Mouse (Mus musculus): ENCODE measurements at regions not wholly inside any gene's neighbourhood (a gene's known extent, or its start where the extent isn't known, plus 50 kb on each side); places are given as distances from the start of the nearest gene placed in this dataset.

DNA sequence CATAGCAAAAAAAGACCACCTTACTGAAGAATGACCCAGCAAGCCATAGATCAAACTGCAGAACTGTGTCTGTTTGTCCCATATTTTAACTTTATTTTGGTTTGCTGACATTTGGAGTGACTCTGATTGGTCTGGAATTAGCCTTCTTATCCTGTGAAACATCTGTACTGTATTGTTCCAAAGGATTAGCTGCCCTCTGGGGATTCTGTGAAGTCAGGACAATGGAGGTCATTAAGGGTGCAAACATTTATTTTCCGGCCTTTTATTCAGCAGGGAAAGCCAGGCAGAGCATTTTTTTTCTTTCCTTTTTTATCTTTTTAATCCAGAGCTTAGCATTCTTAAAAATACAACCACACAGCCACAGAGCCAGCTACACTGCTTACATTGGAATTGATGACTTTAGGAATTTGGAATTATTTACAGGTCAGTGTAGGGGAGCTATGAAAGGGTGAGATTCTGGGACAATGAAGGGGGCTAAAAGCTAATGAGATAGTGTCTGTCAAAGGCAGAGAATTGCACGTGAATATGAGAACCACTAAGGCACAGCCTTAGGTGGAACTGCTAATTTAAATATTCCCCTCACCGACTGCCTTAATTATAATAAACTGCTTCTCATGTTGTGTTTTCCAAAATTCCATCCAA is 1267.6 kb upstream of the Flrt2 start:
- no peak for DNase-seq (ENCODE audit: low spot score in 2 of 2)
- no peak overlapping the region for H3K4me3 ChIP-seq
- no peak for TF ChIP-seq CTCF (conservative IDR thresholded peaks at IDR 0.05)

GRCm38 (mm10) chr12:94449517-94449916 is 1242.5 kb upstream of the Flrt2 start:
- no peak overlapping the region for H3K4me3 ChIP-seq
- no peak for DNase-seq (ENCODE audit: low spot score in 2 of 2)
- no peak overlapping the region for H3K27ac ChIP-seq
- no peak for TF ChIP-seq CTCF (conservative IDR thresholded peaks at IDR 0.05)

More for the DNA sequence above, 1267.6 kb upstream of the Flrt2 start:
- no peak overlapping the region for H3K27ac ChIP-seq

GRCm38 (mm10) chr12:94468027-94468426 is 1224.0 kb upstream of the Flrt2 start:
- DNase-seq (ENCODE audit: low spot score in 2 of 2): no peak
- no peak overlapping the region for H3K4me3 ChIP-seq
- no peak overlapping the region for H3K27ac ChIP-seq
- TF ChIP-seq CTCF (conservative IDR thresholded peaks at IDR 0.05): no peak

- DNase-seq (ENCODE audit: low spot score in 2 of 2): no peak
- Histone ChIP-seq H3K27ac (no peak overlapping the region), H3K4me3 (no peak overlapping the region)
- no peak for TF ChIP-seq CTCF (conservative IDR thresholded peaks at IDR 0.05)
Observed at GRCm38 (mm10) chr12:94468609-94469008, 1223.4 kb upstream of the Flrt2 start.

GRCm38 (mm10) chr12:94469850-94470249 is 1222.2 kb upstream of the Flrt2 start:
- DNase-seq (ENCODE audit: low spot score in 2 of 2): no peak
- TF ChIP-seq CTCF (conservative IDR thresholded peaks at IDR 0.05): no peak
- no peak overlapping the region for H3K27ac ChIP-seq
- H3K4me3 ChIP-seq: no peak overlapping the region

DNA sequence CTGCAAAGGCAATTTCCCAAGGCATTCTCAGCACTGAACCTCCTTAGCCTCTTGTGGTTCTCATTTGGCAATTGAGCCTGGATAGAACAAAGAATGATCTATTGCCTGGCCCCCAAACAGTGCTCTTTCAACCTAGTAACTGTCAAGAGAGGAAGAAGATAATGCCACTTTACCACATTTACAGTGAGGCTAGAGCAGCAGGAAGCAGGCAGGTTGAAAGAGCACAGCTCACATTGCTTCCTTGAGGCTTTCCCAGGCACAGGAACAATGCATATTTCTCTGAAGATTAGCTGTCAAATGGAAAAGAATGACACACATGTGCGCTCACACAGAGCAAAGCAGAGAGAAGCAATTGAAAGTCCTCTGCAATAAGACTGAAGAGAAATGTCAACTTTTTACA is 1221.0 kb upstream of the Flrt2 start:
- H3K4me3 ChIP-seq: no peak overlapping the region
- TF ChIP-seq CTCF (conservative IDR thresholded peaks at IDR 0.05): no peak
- H3K27ac ChIP-seq: no peak overlapping the region
- no peak for DNase-seq (ENCODE audit: low spot score in 2 of 2)

DNA sequence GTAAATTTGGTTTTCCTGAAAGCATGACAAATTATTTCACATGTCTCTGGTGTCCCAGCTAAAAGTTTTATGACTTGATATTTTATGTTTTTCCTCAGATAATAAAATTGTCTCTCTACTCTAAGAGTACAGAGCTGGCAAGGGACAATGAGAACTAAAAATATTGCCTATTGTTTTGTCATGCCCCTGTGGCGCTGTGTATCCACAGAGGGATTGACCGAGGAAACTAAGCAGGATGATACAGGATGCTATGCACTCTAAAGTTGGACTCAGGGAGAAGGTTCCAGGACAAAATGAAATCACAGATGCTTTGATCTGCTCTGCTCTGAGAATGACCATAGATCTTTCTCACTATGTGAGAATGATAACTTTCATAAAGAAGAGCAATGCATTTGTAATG is 1203.3 kb upstream of the Flrt2 start:
- no peak for DNase-seq (ENCODE audit: low spot score in 2 of 2)
- H3K27ac ChIP-seq: no peak overlapping the region
- TF ChIP-seq CTCF (conservative IDR thresholded peaks at IDR 0.05): no peak
- no peak overlapping the region for H3K4me3 ChIP-seq

DNA sequence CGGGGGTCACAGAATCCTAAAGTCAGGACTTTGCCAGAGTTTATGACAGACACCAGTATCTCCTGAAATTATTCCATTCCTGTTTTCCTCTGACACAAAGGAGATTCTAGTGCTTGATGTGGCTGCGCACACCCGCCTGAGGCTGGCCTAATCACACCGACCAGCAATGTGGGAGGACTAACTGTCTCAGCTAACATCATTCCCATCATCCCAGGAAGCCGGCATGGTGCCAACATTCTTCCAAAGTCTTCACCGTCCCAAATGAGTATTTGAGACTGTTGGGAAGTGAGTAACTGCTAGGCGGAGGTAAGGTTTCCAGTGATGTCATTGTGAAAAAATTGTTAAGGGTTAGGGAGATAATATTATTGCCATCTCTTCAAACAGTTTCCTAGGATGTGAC is 1183.9 kb upstream of the Flrt2 start:
- Histone ChIP-seq H3K27ac (no peak overlapping the region), H3K4me3 (no peak overlapping the region)
- TF ChIP-seq CTCF (conservative IDR thresholded peaks at IDR 0.05): no peak
- DNase-seq (ENCODE audit: low spot score in 2 of 2): no peak

DNA sequence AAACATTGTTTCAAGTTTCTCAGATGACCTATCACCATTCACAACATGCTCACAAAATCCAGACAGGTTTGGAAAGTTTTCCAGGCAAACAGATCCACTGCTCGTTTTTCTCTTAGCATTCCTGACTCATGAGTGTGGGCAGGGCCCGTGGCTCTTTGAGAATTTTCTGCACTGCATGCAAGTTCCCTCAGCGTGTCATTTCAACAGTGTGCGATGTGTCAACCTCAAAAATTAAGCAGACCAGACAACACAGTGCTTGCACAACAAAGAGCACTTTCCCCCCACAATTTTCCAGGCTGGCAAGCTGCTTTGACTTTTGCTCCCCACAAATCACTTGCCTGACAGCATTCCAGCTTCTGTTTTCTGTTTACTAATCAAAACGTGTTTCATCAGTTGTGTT is 1182.2 kb upstream of the Flrt2 start:
- no peak overlapping the region for H3K27ac ChIP-seq
- peak in 1 of 2 experiments; percentile 9 for DNase-seq (ENCODE audit: low spot score in 2 of 2)
- no peak for TF ChIP-seq CTCF (conservative IDR thresholded peaks at IDR 0.05)

DNA sequence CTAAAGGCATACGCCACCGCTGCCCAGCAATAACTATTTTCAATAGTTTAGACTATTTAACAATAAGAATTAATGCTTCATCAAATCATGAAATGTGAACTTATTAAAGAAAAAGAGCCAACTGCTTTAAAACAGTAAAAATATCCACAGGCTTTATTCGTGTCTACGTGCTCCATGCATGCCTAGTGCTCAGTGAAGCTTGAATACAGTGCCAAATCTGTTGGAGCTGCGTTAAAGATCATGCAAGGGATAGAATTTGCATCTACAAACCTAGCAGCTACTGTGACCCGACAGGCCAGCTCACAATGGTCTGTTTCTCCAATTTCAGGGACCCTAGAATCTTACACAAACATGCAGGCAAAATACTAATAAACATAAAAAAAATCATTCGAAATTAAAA is 1147.3 kb upstream of the Flrt2 start:
- H3K4me3 ChIP-seq: no peak overlapping the region
- TF ChIP-seq CTCF (conservative IDR thresholded peaks at IDR 0.05): no peak
- H3K27ac ChIP-seq: no peak overlapping the region
- DNase-seq (ENCODE audit: low spot score in 2 of 2): no peak

More for the DNA sequence above, 1182.2 kb upstream of the Flrt2 start:
- H3K4me3 ChIP-seq: no peak overlapping the region

- DNase-seq (ENCODE audit: low spot score in 2 of 2): no peak
- TF ChIP-seq CTCF (conservative IDR thresholded peaks at IDR 0.05): no peak
- no peak overlapping the region for H3K4me3 ChIP-seq
- H3K27ac ChIP-seq: no peak overlapping the region
Observed at GRCm38 (mm10) chr12:94560374-94561194, 1131.4 kb upstream of the Flrt2 start.

- no peak for DNase-seq (ENCODE audit: low spot score in 2 of 2)
- no peak for TF ChIP-seq CTCF (conservative IDR thresholded peaks at IDR 0.05)
- H3K27ac ChIP-seq: no peak overlapping the region
- no peak overlapping the region for H3K4me3 ChIP-seq
Observed at GRCm38 (mm10) chr12:94574981-94575380, 1117.0 kb upstream of the Flrt2 start.

- no peak overlapping the region for H3K27ac ChIP-seq
- no peak for DNase-seq (ENCODE audit: low spot score in 2 of 2)
- TF ChIP-seq CTCF (conservative IDR thresholded peaks at IDR 0.05): no peak
- no peak overlapping the region for H3K4me3 ChIP-seq
Observed at GRCm38 (mm10) chr12:94580345-94580744, 1111.7 kb upstream of the Flrt2 start.

GRCm38 (mm10) chr12:94584309-94584708 is 1107.7 kb upstream of the Flrt2 start:
- H3K4me3 ChIP-seq: no peak overlapping the region
- DNase-seq (ENCODE audit: low spot score in 2 of 2): no peak
- no peak overlapping the region for H3K27ac ChIP-seq
- no peak for TF ChIP-seq CTCF (conservative IDR thresholded peaks at IDR 0.05)
